Mouse (Mus musculus): ENCODE results near the gene Idh2.

The Idh2 gene

GRCm38 (mm10) chr7:80085970-80086715 lies 29.0 kb downstream of the Idh2 start:
- DNase-seq (ENCODE audit: low read depth), result no peak

GRCm38 (mm10) chr7:80084484-80084931 lies 30.7 kb downstream of the Idh2 start:
- no peak for DNase-seq (ENCODE audit: low read depth)

- no peak for DNase-seq (ENCODE audit: low read depth)
These were observed 33.3 kb downstream of the Idh2 start for GRCm38 (mm10) chr7:80081586-80082554.

- no peak for DNase-seq (ENCODE audit: low read depth)
These were observed 36.3 kb downstream of the Idh2 start for GRCm38 (mm10) chr7:80078792-80079301.

- DNase-seq (ENCODE audit: low read depth), result no peak
These were observed 37.4 kb downstream of the Idh2 start for GRCm38 (mm10) chr7:80077801-80078200.

GRCm38 (mm10) chr7:80076961-80077716 lies 38.1 kb downstream of the Idh2 start:
- no peak for DNase-seq (ENCODE audit: low read depth)

- no peak for DNase-seq (ENCODE audit: low read depth)
These were observed 39.1 kb downstream of the Idh2 start for GRCm38 (mm10) chr7:80075946-80076583.

GRCm38 (mm10) chr7:80074921-80075441 lies 40.2 kb downstream of the Idh2 start:
- DNase-seq (ENCODE audit: low read depth), result no peak

GRCm38 (mm10) chr7:80073506-80073905 lies 41.7 kb downstream of the Idh2 start:
- DNase-seq (ENCODE audit: low read depth), result no peak

GRCm38 (mm10) chr7:80072297-80072696 lies 42.9 kb downstream of the Idh2 start:
- DNase-seq (ENCODE audit: low read depth), result no peak

- no peak for DNase-seq (ENCODE audit: low read depth)
These were observed 44.0 kb downstream of the Idh2 start for GRCm38 (mm10) chr7:80071209-80071608.

GRCm38 (mm10) chr7:80069615-80070327 lies 45.4 kb downstream of the Idh2 start:
- DNase-seq (ENCODE audit: low read depth), result no peak

GRCm38 (mm10) chr7:80068341-80068740 lies 46.9 kb downstream of the Idh2 start:
- no peak for DNase-seq (ENCODE audit: low read depth)

- no peak for DNase-seq (ENCODE audit: low read depth)
These were observed 48.3 kb downstream of the Idh2 start for GRCm38 (mm10) chr7:80066675-80067455.

GRCm38 (mm10) chr7:80065250-80065649 lies 49.9 kb downstream of the Idh2 start:
- no peak for DNase-seq (ENCODE audit: low read depth)

GRCm38 (mm10) chr7:80063902-80064736 lies 51.1 kb downstream of the Idh2 start:
- no peak for DNase-seq (ENCODE audit: low read depth)

- DNase-seq (ENCODE audit: low read depth), result no peak
These were observed 51.9 kb downstream of the Idh2 start for GRCm38 (mm10) chr7:80063244-80063643.

- no peak for DNase-seq (ENCODE audit: low read depth)
These were observed 52.9 kb downstream of the Idh2 start for GRCm38 (mm10) chr7:80062083-80062826.

Data from fibroblast of lung, adult 2 months (primary cell).